Mouse (Mus musculus) liver, adult 2 months (tissue): ENCODE results near the gene Zbtb12. TPM values are rescaled to one million over a fixed set of nuclear protein-coding genes. Genes with fewer than 3 reads are reported as not detected.

Experiments
- DNase-seq: peaks from one replicate; pipeline ENCODE4 v3.0.0-alpha.2; 2011; ENCODE audit warnings: low read depth, low spot score; ENCODE audit errors: extremely low read depth
- H3K27ac ChIP-seq: fragments of 200-500 bp; replicated peaks from 2 replicates; pipeline ENCODE4 v1.5.1; 2012; ENCODE audit warnings: low read depth, mild to moderate bottlenecking, control low read depth, inconsistent platforms, low read length; ENCODE audit not compliant: insufficient read depth
- H3K27me3 ChIP-seq: fragments of 200-500 bp; 2 replicates; pipeline ENCODE4 v1.6.1; 2012; ENCODE audit warnings: mild to moderate bottlenecking, moderate library complexity, low read length, inconsistent platforms; ENCODE audit not compliant: control insufficient read depth, insufficient read depth
- H3K36me3 ChIP-seq: fragments of 200-500 bp; 2 replicates; pipeline ENCODE4 v1.6.1; 2012; ENCODE audit warnings: low read length, inconsistent platforms; ENCODE audit not compliant: control insufficient read depth, insufficient read depth
- H3K4me1 ChIP-seq: fragments of 200-500 bp; 2 replicates; pipeline ENCODE4 v1.6.1; 2011; ENCODE audit warnings: low read length; ENCODE audit not compliant: control insufficient read depth, insufficient read depth
- H3K4me3 ChIP-seq: fragments of 200-500 bp; 2 replicates; pipeline ENCODE4 v1.5.1; 2011; ENCODE audit warnings: low read depth, mild to moderate bottlenecking, control low read depth, low read length, moderate library complexity; ENCODE audit not compliant: insufficient read depth
- H3K79me2 ChIP-seq: fragments of 200-500 bp; 2 replicates; pipeline ENCODE4 v1.6.1; 2012; ENCODE audit warnings: inconsistent platforms, mild to moderate bottlenecking, low read length, moderate library complexity; ENCODE audit not compliant: control insufficient read depth, insufficient read depth
- H3K9ac ChIP-seq: fragments of 200-500 bp; 2 replicates; pipeline ENCODE4 v1.6.1; 2012; ENCODE audit warnings: low read depth, mild to moderate bottlenecking, control low read depth, inconsistent platforms, low read length
- CTCF ChIP-seq: fragments of 200-500 bp; IDR thresholded peaks from 2 replicates; pipeline ENCODE4 v1.5.1; 2011; ENCODE audit warnings: low read depth, low read length, control low read depth
- POLR2A ChIP-seq: fragments of 200-500 bp; IDR thresholded peaks from 2 replicates; pipeline ENCODE4 v1.6.1; 2011; ENCODE audit warnings: low read length, control low read depth; ENCODE audit not compliant: insufficient read depth; ENCODE audit errors: extremely low read depth
- WGBS: fragments of 180-500 bp; shearing (Covaris S2); methylation state at CpG from one replicate; pipeline ENCODE4 v1.1.7; 2018; 5-methylcytosine and 5-hydroxymethylcytosine counted together
- polyA plus RNA-seq: library from polyadenylated mRNA; depleted of rRNA; stranded (reverse); fragments of >200 nt; gene quantifications from 2 replicates; pipeline ENCODE4 v1.2.3, GENCODE M21; 2012
- total RNA-seq: library from RNA; depleted of rRNA; stranded (reverse); fragments of >200 nt; gene quantifications from 2 replicates; pipeline ENCODE4 v1.2.3, GENCODE M21; 2014

Gene Zbtb12
- total and polyA plus RNA-seq, 2 experiments: 1.8 to 4.6 TPM

DNA sequence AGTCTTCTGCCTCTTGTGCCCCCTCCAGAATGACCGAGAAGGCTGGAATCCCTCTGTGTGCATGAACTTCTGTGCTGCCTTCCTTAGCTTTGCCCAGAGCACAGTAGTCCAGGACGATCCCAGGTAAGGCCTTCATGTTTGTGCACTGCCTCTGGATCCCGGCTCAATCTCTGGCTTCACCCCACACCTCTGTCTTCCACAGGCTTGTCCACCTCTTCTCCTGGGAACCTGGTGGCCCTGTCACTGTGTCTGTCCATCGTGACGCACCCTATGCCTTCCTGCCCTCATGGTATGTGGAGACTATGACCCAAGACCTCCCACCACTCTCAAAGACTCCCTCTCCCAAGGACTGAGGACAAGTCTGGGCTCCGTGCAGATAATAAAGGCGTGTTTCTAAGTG lies 40.5 kb upstream of the Zbtb12 start:
- H3K4me1 ChIP-seq: peaks cover 12% of the 10 kb centered on the region
- 90% methylated on average over 7 of the region's 7 CpGs for WGBS
- TF ChIP-seq POLR2A (no peak), CTCF (no peak)
- H3K36me3 ChIP-seq: peaks cover 10% of the 10 kb centered on the region
- no peak overlapping the region for H3K27ac ChIP-seq
- H3K4me3 ChIP-seq: no peak overlapping the region
- H3K27me3 ChIP-seq: no peaks in the 10 kb centered on the region
- peaks cover 5% of the 10 kb centered on the region for H3K79me2 ChIP-seq
- DNase-seq: no peak
- no peak overlapping the region for H3K9ac ChIP-seq

DNA sequence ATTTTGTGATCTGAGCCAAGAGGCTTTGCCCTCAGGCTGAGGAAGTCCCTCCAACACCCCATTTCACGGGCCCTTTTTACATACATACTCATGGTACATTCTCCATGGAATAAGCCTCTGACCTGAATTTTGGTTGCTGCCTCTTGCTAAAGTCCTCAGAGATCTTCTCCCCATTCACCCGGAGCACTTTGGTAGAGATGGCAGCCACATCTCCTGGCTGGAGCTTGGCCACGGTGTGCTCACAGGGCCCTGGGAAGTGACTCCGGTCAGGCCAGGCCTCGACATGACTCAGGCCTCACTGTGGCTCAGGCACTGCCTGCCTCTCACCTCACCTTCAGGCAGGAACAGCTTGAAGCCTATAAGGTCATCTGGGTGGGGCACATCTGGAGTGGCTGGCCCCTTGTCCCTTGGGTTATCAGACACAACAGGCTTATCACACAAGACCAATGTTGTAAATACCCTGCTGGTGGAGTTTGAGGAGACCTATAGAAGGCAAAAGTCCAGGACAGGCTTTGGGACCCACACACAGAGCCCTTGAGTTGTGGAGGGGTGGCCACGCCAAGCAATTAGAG lies 38.5 kb upstream of the Zbtb12 start:
- H3K36me3 ChIP-seq: peaks cover 10% of the 10 kb centered on the region
- no peak overlapping the region for H3K9ac ChIP-seq
- WGBS: 85% methylated on average over 6 of the region's 6 CpGs
- H3K4me1 ChIP-seq: peaks cover 11% of the 10 kb centered on the region
- H3K27me3 ChIP-seq: no peaks in the 10 kb centered on the region
- H3K27ac ChIP-seq: no peak overlapping the region
- H3K79me2 ChIP-seq: peaks cover 5% of the 10 kb centered on the region
- H3K4me3 ChIP-seq: no peak overlapping the region
- TF ChIP-seq CTCF (no peak), POLR2A (no peak)
- DNase-seq: no peak

DNA sequence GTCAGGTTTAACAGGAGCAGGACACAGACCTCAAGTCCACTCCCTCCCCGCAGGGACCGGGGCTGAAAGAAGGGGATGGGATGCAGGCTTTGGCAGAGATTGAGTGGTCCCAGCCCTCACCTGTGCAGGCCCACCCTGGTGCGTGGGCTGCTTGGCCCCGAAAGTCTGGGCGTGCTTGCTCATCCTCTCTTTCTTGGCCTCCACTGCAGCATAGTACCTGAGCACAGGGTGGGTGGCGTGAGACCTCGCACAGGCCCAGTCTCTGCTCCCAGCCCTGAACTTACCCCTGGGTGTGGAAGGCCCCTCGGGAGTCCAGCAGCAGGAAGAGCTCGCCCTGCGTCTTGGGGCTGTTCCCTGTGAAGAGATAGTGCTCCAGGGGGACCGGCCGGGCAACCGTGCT lies 34.4 kb upstream of the Zbtb12 start:
- Histone ChIP-seq H3K79me2 (no peaks in the 10 kb centered on the region; the same call in 1 of the 2 replicates), H3K4me3 (no peak overlapping the region)
- WGBS: 95% methylated on average over 13 of the region's 13 CpGs

DNA sequence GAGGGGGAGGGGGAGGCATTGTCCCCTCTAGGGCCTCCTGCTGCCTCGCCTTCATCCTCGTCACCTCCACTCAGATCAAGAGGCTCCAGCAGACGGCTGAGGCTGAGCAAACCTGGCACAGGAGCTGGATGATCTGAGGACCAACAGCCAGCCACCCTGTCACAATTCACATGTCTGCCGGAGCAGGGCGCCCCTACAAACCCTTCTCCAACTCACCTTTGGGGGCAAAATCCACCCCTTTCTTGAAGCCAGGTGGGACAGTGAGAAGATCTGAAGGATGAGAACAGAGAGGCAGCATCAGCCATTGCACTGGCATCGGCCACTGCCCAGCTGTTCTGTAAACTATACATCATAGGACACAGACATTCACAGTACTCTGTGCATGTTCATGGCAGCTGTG lies 32.1 kb upstream of the Zbtb12 start:
- no peaks in the 10 kb centered on the region; the same call in 1 of the 2 replicates for H3K79me2 ChIP-seq
- 97% methylated on average over 6 of the region's 6 CpGs for WGBS
- H3K36me3 ChIP-seq: peaks cover 18% of the 10 kb centered on the region

More for the DNA sequence above, 34.4 kb upstream of the Zbtb12 start:
- Histone ChIP-seq H3K36me3 (peaks cover 18% of the 10 kb centered on the region), H3K4me1 (peaks cover 4% of the 10 kb centered on the region; the same call in 1 of the 2 replicates), H3K27me3 (no peaks in the 10 kb centered on the region), H3K9ac (no peak overlapping the region), H3K27ac (no peak overlapping the region)
- no peak for DNase-seq
- TF ChIP-seq POLR2A: no peak
- TF ChIP-seq CTCF: no peak

DNA sequence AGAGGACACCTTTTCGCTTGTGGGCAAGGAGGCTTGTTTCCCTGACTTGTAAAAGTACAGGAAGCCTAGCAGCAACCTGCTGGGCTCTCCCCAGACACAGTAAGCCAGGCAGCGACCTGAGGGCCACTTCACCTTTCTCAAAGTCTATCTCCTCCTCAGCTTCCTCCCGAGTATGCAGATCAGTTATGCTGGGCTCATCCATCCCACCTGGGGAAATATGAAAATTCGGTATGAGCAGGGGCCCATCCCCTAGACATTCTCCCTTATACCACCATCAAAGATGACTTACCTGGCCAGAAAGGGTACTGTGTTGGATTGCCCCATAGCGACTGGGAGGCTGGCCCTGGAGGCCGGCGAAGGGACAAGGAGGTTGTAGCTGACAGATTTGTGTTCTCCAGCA lies 31.7 kb upstream of the Zbtb12 start:
- 98% methylated on average over 7 of the region's 7 CpGs for WGBS

More for the DNA sequence above, 32.1 kb upstream of the Zbtb12 start:
- no peaks in the 10 kb centered on the region for H3K27me3 ChIP-seq
- peaks cover 13% of the 10 kb centered on the region; the same call in 1 of the 2 replicates for H3K4me1 ChIP-seq
- no peak for DNase-seq
- TF ChIP-seq CTCF (no peak), POLR2A (no peak)
- no peak overlapping the region for H3K9ac ChIP-seq
- no peak overlapping the region for H3K4me3 ChIP-seq
- H3K27ac ChIP-seq: no peak overlapping the region

DNA sequence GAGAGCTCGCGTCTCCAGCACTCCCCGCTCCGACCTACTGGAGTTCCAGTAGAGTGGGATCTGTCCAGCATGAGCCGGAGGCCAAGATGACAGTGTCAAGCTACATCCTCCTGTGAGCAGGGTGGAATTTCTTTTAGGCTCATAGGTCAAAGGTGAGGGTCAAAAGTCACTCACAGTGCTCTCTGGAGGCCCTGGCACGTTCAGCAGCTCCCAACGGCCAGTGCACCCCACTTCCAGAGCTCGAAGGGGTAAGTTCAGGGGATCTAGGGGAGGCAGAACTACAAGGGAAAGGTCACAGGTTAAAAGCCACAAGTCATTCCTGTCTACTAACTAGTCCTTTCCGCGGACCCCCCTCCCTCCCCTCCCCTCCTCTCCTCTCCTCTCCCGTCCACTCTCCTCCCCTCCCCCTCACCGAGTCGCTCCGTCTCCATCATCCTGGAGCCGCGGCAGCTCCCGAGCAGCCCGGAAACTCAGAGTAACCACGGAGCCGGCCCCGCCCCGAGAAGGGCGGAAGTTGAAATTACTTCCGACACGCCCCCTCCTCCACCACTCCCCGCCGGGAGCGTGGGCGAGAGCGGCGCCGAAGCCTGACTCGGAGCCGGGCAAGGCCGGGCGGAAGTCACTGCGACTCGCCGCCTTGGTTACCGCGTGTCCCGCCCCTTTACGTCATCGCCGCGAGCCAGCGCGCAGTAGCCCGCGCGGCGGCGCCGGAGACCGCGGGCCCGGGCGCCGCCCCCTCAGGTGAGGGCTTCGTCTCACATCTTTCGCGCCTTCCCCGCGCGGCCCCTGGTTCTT lies 29.4 kb upstream of the Zbtb12 start, which contains the start of the genes Skiv2l and Nelfe:
Gene Skiv2l (minus strand): TSS at position 489 of the 795 bp plus-strand sequence.
Gene Nelfe (plus strand): TSS at position 670 of the 795 bp plus-strand sequence.
- 0 out of 2 replicates have a peak, but pooled peaks have one; percentile 33 for TF ChIP-seq POLR2A
- TF ChIP-seq CTCF: 0 out of 2 replicates have a peak, but pooled peaks have one; percentile 8
- H3K4me1 ChIP-seq: peaks cover 27% of the 10 kb centered on the region; the same call in 1 of the 2 replicates
- peak within 1 kb of the TSS; percentile 83 for H3K4me3 ChIP-seq
- H3K9ac ChIP-seq: peak within 1 kb of the TSS; percentile 84
- WGBS: under 1% methylated on average over 65 of the region's 65 CpGs
- peaks cover 10% of the 10 kb centered on the region for H3K36me3 ChIP-seq
- no peaks in the 10 kb centered on the region for H3K27me3 ChIP-seq
- peak within 1 kb of the TSS; percentile 77 for H3K27ac ChIP-seq
- no peaks in the 10 kb centered on the region; the same call in 1 of the 2 replicates for H3K79me2 ChIP-seq
- peak; percentile 82 for DNase-seq

More for the DNA sequence above, 31.7 kb upstream of the Zbtb12 start:
- Histone ChIP-seq H3K79me2 (no peaks in the 10 kb centered on the region; the same call in 1 of the 2 replicates), H3K4me1 (peaks cover 15% of the 10 kb centered on the region; the same call in 1 of the 2 replicates), H3K27me3 (no peaks in the 10 kb centered on the region), H3K27ac (no peak overlapping the region), H3K36me3 (peaks cover 18% of the 10 kb centered on the region), H3K4me3 (no peak overlapping the region), H3K9ac (no peak overlapping the region)
- DNase-seq: no peak
- TF ChIP-seq CTCF (no peak), POLR2A (no peak)
